Mouse (Mus musculus): ENCODE data around the gene Kif23. TPM values are rescaled to one million over a fixed set of nuclear protein-coding genes. Genes with fewer than 3 reads are reported as not detected.
A peak's percentile ranks its signal among the peaks of the same experiment; 100 is the strongest.

Gene Kif23
- polyA plus RNA-seq, 1 experiment: 90.6 TPM

- H3K4me1 ChIP-seq (ENCODE audit: control insufficient read depth, insufficient read depth, low read length): no peaks in the 10 kb centered on the region
- WGBS: under 1% methylated on average over 70 of the region's 70 CpGs
- peak; percentile 92; the same call in 1 of the 2 replicates for TF ChIP-seq POLR2A (IDR thresholded peaks at IDR 0.05; ENCODE audit: borderline replicate concordance, control insufficient read depth, low read depth, low read length)
- no peak for TF ChIP-seq CTCF (IDR thresholded peaks at IDR 0.05; ENCODE audit: control insufficient read depth, insufficient read depth, low read length)
- H3K27ac ChIP-seq (ENCODE audit: control insufficient read depth, insufficient read depth, low read depth, low read length, poor library complexity): peak within 1 kb of the TSS; percentile 70
- H3K4me3 ChIP-seq (replicated peaks; ENCODE audit: control insufficient read depth, low read depth, low read length): peak within 1 kb of the TSS; percentile 79
Measured at GRCm38 (mm10) chr9:61914203-61914916, 32.2 kb downstream of the Kif23 start, which contains the start of gene Rplp1. Gene Rplp1 (minus strand): TSS chr9:61914542.

- H3K4me1 ChIP-seq (ENCODE audit: control insufficient read depth, insufficient read depth, low read length): no peaks in the 10 kb centered on the region
- no peak for TF ChIP-seq POLR2A (IDR thresholded peaks at IDR 0.05; ENCODE audit: borderline replicate concordance, control insufficient read depth, low read depth, low read length)
- TF ChIP-seq CTCF (IDR thresholded peaks at IDR 0.05; ENCODE audit: control insufficient read depth, insufficient read depth, low read length): no peak
- H3K4me3 ChIP-seq (replicated peaks; ENCODE audit: control insufficient read depth, low read depth, low read length): no peak overlapping the region
- H3K27ac ChIP-seq (ENCODE audit: control insufficient read depth, insufficient read depth, low read depth, low read length, poor library complexity): no peak overlapping the region
- WGBS: 63% methylated on average over 6 of the region's 6 CpGs
Measured at GRCm38 (mm10) chr9:61911300-61912128, 35.1 kb downstream of the Kif23 start.

GRCm38 (mm10) chr9:61910526-61911256, 35.9 kb downstream of the Kif23 start:
- Histone ChIP-seq H3K4me1 (ENCODE audit: control insufficient read depth, insufficient read depth, low read length) (no peaks in the 10 kb centered on the region), H3K4me3 (replicated peaks; ENCODE audit: control insufficient read depth, low read depth, low read length) (no peak overlapping the region), H3K27ac (ENCODE audit: control insufficient read depth, insufficient read depth, low read depth, low read length, poor library complexity) (no peak overlapping the region)
- 61% methylated on average over 20 of the region's 20 CpGs for WGBS
- TF ChIP-seq CTCF (IDR thresholded peaks at IDR 0.05; ENCODE audit: control insufficient read depth, insufficient read depth, low read length): no peak
- no peak for TF ChIP-seq POLR2A (IDR thresholded peaks at IDR 0.05; ENCODE audit: borderline replicate concordance, control insufficient read depth, low read depth, low read length)

- WGBS: 79% methylated on average over 1 of the region's 1 CpGs
- Histone ChIP-seq H3K4me3 (replicated peaks; ENCODE audit: control insufficient read depth, low read depth, low read length) (no peak overlapping the region), H3K27ac (ENCODE audit: control insufficient read depth, insufficient read depth, low read depth, low read length, poor library complexity) (no peak overlapping the region), H3K4me1 (ENCODE audit: control insufficient read depth, insufficient read depth, low read length) (no peaks in the 10 kb centered on the region)
- TF ChIP-seq CTCF (IDR thresholded peaks at IDR 0.05; ENCODE audit: control insufficient read depth, insufficient read depth, low read length) (no peak), POLR2A (IDR thresholded peaks at IDR 0.05; ENCODE audit: borderline replicate concordance, control insufficient read depth, low read depth, low read length) (no peak)
Measured at GRCm38 (mm10) chr9:61909633-61910032, 36.9 kb downstream of the Kif23 start.

DNA sequence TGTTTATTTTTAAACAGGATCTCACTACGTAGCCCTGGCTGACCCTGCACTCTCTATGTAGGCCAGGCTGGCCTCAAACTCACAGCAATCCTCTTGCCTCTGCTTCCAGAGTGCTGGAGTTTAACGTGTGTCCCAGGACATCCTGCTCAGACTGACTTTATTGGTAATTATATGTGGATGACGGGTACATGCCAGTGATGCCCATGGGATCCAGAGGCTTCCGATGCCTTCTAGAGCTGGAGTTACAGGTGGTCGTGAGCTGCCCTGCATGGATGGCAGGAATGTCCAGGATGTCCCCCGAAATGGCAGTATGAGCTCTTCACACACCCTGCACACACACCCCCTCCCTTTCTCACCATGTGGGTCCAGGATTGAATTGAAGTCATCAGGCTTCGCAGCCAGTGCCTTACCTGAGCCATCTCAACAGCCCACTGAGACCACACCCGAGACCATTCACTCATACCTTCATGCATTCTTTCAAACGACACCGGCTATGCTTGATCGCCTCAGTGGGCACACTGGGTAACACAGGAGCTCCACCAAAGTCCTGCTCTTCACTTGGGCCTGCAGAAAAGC, 37.7 kb downstream of the Kif23 start:
- WGBS: 85% methylated on average over 11 of the region's 11 CpGs
- no peak overlapping the region for H3K27ac ChIP-seq (ENCODE audit: control insufficient read depth, insufficient read depth, low read depth, low read length, poor library complexity)
- H3K4me3 ChIP-seq (replicated peaks; ENCODE audit: control insufficient read depth, low read depth, low read length): no peak overlapping the region
- TF ChIP-seq CTCF (IDR thresholded peaks at IDR 0.05; ENCODE audit: control insufficient read depth, insufficient read depth, low read length): no peak
- no peak for TF ChIP-seq POLR2A (IDR thresholded peaks at IDR 0.05; ENCODE audit: borderline replicate concordance, control insufficient read depth, low read depth, low read length)
- H3K4me1 ChIP-seq (ENCODE audit: control insufficient read depth, insufficient read depth, low read length): no peaks in the 10 kb centered on the region

GRCm38 (mm10) chr9:61908341-61908740, 38.2 kb downstream of the Kif23 start:
- Histone ChIP-seq H3K4me3 (replicated peaks; ENCODE audit: control insufficient read depth, low read depth, low read length) (no peak overlapping the region), H3K4me1 (ENCODE audit: control insufficient read depth, insufficient read depth, low read length) (no peaks in the 10 kb centered on the region), H3K27ac (ENCODE audit: control insufficient read depth, insufficient read depth, low read depth, low read length, poor library complexity) (no peak overlapping the region)
- TF ChIP-seq CTCF (IDR thresholded peaks at IDR 0.05; ENCODE audit: control insufficient read depth, insufficient read depth, low read length): no peak
- no peak for TF ChIP-seq POLR2A (IDR thresholded peaks at IDR 0.05; ENCODE audit: borderline replicate concordance, control insufficient read depth, low read depth, low read length)
- 83% methylated on average over 3 of the region's 3 CpGs for WGBS

GRCm38 (mm10) chr9:61907621-61908295, 38.8 kb downstream of the Kif23 start:
- WGBS: 48% methylated on average over 4 of the region's 4 CpGs
- Histone ChIP-seq H3K4me1 (ENCODE audit: control insufficient read depth, insufficient read depth, low read length) (no peaks in the 10 kb centered on the region), H3K27ac (ENCODE audit: control insufficient read depth, insufficient read depth, low read depth, low read length, poor library complexity) (no peak overlapping the region), H3K4me3 (replicated peaks; ENCODE audit: control insufficient read depth, low read depth, low read length) (no peak overlapping the region)
- no peak for TF ChIP-seq CTCF (IDR thresholded peaks at IDR 0.05; ENCODE audit: control insufficient read depth, insufficient read depth, low read length)
- TF ChIP-seq POLR2A (IDR thresholded peaks at IDR 0.05; ENCODE audit: borderline replicate concordance, control insufficient read depth, low read depth, low read length): no peak

All from bone marrow, adult 2 months (tissue).